Mouse (Mus musculus): ENCODE measurements around the gene Mmp20. TPM values are rescaled to one million over a fixed set of nuclear protein-coding genes. Genes with fewer than 3 reads are reported as not detected.

Gene Mmp20
- total and polyA plus RNA-seq, 3 experiments = not detected

DNA sequence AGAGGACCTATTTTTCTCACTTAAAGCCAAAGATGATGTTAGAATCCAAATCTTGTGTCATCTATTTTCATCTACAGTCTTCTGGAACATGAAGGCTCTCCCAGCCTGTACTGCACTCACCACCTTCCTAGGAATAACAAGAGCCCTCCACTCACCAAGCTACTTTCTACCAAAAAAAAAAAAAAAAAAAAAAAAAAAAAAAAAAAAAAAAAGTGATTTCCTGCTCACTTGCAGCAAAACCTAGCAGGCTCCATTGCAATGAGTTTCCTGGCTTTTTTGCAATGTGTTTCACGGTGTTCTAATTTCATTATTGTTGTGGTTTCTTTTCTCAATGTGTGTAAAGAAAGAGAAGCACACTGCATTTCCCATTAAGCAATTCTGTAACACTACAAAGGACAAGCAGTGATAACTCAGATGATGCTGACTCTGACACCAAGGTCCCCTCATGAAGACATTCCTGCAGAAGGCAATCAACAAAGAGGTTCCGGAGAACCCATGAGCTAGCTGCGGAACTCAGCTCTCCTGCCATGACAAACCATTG, 34.7 kb upstream of the Mmp20 start:
- H3K36me3 ChIP-seq (ENCODE audit: control insufficient read depth in 1 of 2, insufficient read depth in 2 of 2, low read length in 2 of 2) = peaks cover 0 to 2% of the 10 kb centered on the region in 2 experiments; a peak in 2 of 4 replicates
- peaks cover 3 to 19% of the 10 kb centered on the region in 2 experiments for H3K27me3 ChIP-seq (ENCODE audit: control insufficient read depth in 1 of 2, insufficient read depth in 2 of 2, low read length in 2 of 2)
- H3K79me2 ChIP-seq (ENCODE audit: control insufficient read depth, insufficient read depth, low read length, poor library complexity) = no peaks in the 10 kb centered on the region
- DNase-seq (ENCODE audit: low read depth, low spot score) = no peak
- H3K4me1 ChIP-seq (ENCODE audit: control insufficient read depth in 1 of 2, insufficient read depth in 2 of 2, low read length in 2 of 2) = no peaks in the 10 kb centered on the region
- H3K4me3 ChIP-seq (ENCODE audit: control insufficient read depth in 1 of 2, insufficient read depth in 1 of 2, low read depth in 2 of 2, low read length in 2 of 2) = no peak overlapping the region
- no peak for TF ChIP-seq TAL1 (IDR thresholded peaks at IDR 0.05; ENCODE audit: low read length)
- TF ChIP-seq ZNF384 (IDR thresholded peaks at IDR 0.05; ENCODE audit: low read depth, low read length) = peak; percentile 79
- no peak overlapping the region for H3K9ac ChIP-seq (ENCODE audit: control insufficient read depth, low read depth, low read length, poor library complexity, severe bottlenecking)
- no peaks in the 10 kb centered on the region; the same call in 1 of the 2 replicates for H3K9me3 ChIP-seq (replicated peaks; ENCODE audit: insufficient read depth, low read length)
- H3K27ac ChIP-seq (ENCODE audit: control insufficient read depth, low read depth, low read length) = no peak overlapping the region

DNA sequence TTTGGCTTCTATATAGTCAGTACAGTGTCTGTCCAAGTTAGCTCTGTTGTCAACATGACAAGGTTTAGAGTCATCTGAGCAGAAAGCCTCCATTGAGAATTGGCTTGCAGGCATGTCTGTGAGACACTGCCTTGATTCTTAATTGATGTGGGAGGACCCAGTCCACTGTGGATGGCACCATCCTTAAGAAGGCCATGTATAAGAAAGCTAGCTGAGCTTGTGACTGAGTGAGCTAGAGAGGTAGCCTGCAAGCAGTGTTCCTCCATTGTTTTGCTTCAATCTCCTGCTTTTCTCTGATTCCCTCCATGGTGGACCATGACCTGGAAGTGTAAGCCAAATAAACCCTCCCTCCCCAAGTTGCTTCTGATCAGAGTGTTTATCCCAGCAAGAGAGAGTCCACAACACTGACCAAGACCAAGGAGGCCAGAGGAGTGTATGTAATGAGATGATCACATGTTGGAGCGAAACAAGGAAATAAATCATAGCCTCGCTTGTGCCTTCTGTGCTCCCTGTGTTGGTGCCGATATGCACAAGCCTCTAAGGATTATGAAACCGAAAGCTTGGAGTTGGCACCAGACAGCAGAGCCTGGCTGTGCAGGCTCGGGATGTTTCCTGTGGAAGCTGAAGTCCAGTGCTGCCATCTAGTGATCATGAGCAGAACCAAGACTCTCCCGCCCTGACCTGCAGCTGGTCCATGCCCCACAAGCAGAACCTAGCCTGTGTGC, 33.1 kb upstream of the Mmp20 start:
- H3K27ac ChIP-seq (ENCODE audit: control insufficient read depth, low read depth, low read length) = no peak overlapping the region
- DNase-seq (ENCODE audit: low read depth, low spot score) = peak; percentile 93
- peak; percentile 39; the same call in 1 of the 2 replicates for TF ChIP-seq ETS1 (IDR thresholded peaks at IDR 0.05; ENCODE audit: low read depth, low read length)
- TF ChIP-seq GABPA (IDR thresholded peaks at IDR 0.05; ENCODE audit: low read depth, low read length) = no peak
- no peak for TF ChIP-seq ZKSCAN1 (IDR thresholded peaks at IDR 0.05; ENCODE audit: low read depth, low read length)
- TF ChIP-seq ZC3H11A (IDR thresholded peaks at IDR 0.05; ENCODE audit: low read depth, low read length) = peak; percentile 98
- peak; percentile 99 for TF ChIP-seq RAD21 (IDR thresholded peaks at IDR 0.05; ENCODE audit: low read depth, low read length)
- no peak for TF ChIP-seq NRF1 (IDR thresholded peaks at IDR 0.05; ENCODE audit: insufficient read depth, low read depth, low read length, poor library complexity, severe bottlenecking)
- no peak for TF ChIP-seq MYB (IDR thresholded peaks at IDR 0.05; ENCODE audit: low read depth, low read length)
- TF ChIP-seq RCOR1 (IDR thresholded peaks at IDR 0.05; ENCODE audit: low read depth, low read length) = 0 out of 2 replicates have a peak, but pooled peaks have one; percentile 46
- TF ChIP-seq MAX (IDR thresholded peaks at IDR 0.05; ENCODE audit: low read length) = no peak
- TF ChIP-seq MEF2A (IDR thresholded peaks at IDR 0.05; ENCODE audit: extremely low read depth, insufficient replicate concordance, low read depth, low read length, poor library complexity, severe bottlenecking) = no peak
- no peak for TF ChIP-seq MAFK (IDR thresholded peaks at IDR 0.05; ENCODE audit: borderline replicate concordance, low read depth, low read length)
- TF ChIP-seq POLR2AphosphoS2 (IDR thresholded peaks at IDR 0.05; ENCODE audit: low read length) = no peak
- no peak for TF ChIP-seq TBP (IDR thresholded peaks at IDR 0.05; ENCODE audit: low read depth, low read length)
- TF ChIP-seq TAL1 (IDR thresholded peaks at IDR 0.05; ENCODE audit: low read length) = no peak
- no peak for TF ChIP-seq EP300 (IDR thresholded peaks at IDR 0.05; ENCODE audit: low read depth in 1 of 2, low read length in 2 of 2)
- no peak for TF ChIP-seq KAT2A (conservative IDR thresholded peaks at IDR 0.05; ENCODE audit: low read depth, low read length)
- TF ChIP-seq SMC3 (IDR thresholded peaks at IDR 0.05; ENCODE audit: low read depth, low read length) = peak; percentile 99
- no peak for TF ChIP-seq MYC (IDR thresholded peaks at IDR 0.05; ENCODE audit: low read depth, low read length)
- no peak for TF ChIP-seq HCFC1 (IDR thresholded peaks at IDR 0.05; ENCODE audit: low read depth, low read length)
- peak; percentile 64; the same call in 1 of the 2 replicates for TF ChIP-seq E2F4 (IDR thresholded peaks at IDR 0.05; ENCODE audit: borderline replicate concordance, low read depth, low read length)
- TF ChIP-seq JUND (IDR thresholded peaks at IDR 0.05; ENCODE audit: low read depth, low read length) = 0 out of 2 replicates have a peak, but pooled peaks have one; percentile 35
- no peak for TF ChIP-seq ELF1 (IDR thresholded peaks at IDR 0.05; ENCODE audit: low read depth, low read length)
- peak; percentile 96 to 99 (median 98) for TF ChIP-seq CTCF (IDR thresholded peaks at IDR 0.05 in 2 of 3, conservative IDR thresholded peaks at IDR 0.05 in 1 of 3; ENCODE audit: control insufficient read depth in 1 of 3, insufficient read depth in 1 of 3, low read depth in 2 of 3, low read length in 3 of 3, poor library complexity in 1 of 3, severe bottlenecking in 1 of 3)
- peak overlapping the region; percentile 68 to 92 for H3K4me3 ChIP-seq (ENCODE audit: control insufficient read depth in 1 of 2, insufficient read depth in 1 of 2, low read depth in 2 of 2, low read length in 2 of 2)
- no peaks in the 10 kb centered on the region for H3K79me2 ChIP-seq (ENCODE audit: control insufficient read depth, insufficient read depth, low read length, poor library complexity)
- H3K36me3 ChIP-seq (ENCODE audit: control insufficient read depth in 1 of 2, insufficient read depth in 2 of 2, low read length in 2 of 2) = peaks cover 0 to 2% of the 10 kb centered on the region in 2 experiments; a peak in 2 of 4 replicates
- no peaks in the 10 kb centered on the region for H3K4me1 ChIP-seq (ENCODE audit: control insufficient read depth in 1 of 2, insufficient read depth in 2 of 2, low read length in 2 of 2)
- peaks cover 3 to 19% of the 10 kb centered on the region in 2 experiments for H3K27me3 ChIP-seq (ENCODE audit: control insufficient read depth in 1 of 2, insufficient read depth in 2 of 2, low read length in 2 of 2)
- no peaks in the 10 kb centered on the region for H3K9me3 ChIP-seq (replicated peaks; ENCODE audit: insufficient read depth, low read length)
- H3K9ac ChIP-seq (ENCODE audit: control insufficient read depth, low read depth, low read length, poor library complexity, severe bottlenecking) = peak overlapping the region; percentile 38

Measured in MEL (cell line).